Mouse (Mus musculus): ENCODE data around the gene Slc3a1. TPM values are rescaled to one million over a fixed set of nuclear protein-coding genes. Genes with fewer than 3 reads are reported as not detected.
A peak's percentile ranks its signal among the peaks of the same experiment; 100 is the strongest.

The Slc3a1 gene
- total RNA-seq, 2 experiments from 2014 or later, result 0.27 TPM; not detected in 1

GRCm38 (mm10) chr17:85088401-85088800 lies 60.2 kb downstream of the Slc3a1 start:
- DNase-seq (ENCODE audit: low spot score in 2 of 2), result no peak

- no peak for DNase-seq (ENCODE audit: low spot score in 2 of 2)
These were observed 60.8 kb downstream of the Slc3a1 start for GRCm38 (mm10) chr17:85089011-85089410.

DNA sequence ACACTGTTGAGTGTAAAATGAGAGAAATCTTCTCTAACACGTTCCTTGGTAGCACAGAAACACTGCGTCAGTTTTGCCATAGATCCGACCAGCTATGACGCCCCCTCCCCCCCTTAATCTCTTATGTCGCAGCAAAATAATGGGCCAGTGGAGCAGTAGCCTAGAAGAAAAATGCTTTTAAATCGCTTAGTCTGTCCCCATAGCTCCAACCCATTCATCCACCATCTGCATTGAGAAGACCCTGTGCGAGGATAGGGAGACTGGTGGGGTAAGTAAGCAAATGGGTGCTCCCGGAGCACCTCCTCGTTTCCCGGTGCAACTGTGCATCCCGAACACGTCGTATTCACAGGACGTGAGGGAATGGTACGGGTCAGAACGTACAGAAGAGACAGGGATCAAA lies 61.4 kb downstream of the Slc3a1 start:
- DNase-seq (ENCODE audit: low spot score in 2 of 2), result no peak

- DNase-seq (ENCODE audit: low spot score in 2 of 2), result peak; percentile 95 to 97
These were observed 62.2 kb downstream of the Slc3a1 start, which contains the start of the genes Prepl and Camkmt for GRCm38 (mm10) chr17:85090120-85091099. Gene Prepl, minus strand, starts transcription at chr17:85090241. Gene Camkmt, plus strand, starts transcription at chr17:85090552.

GRCm38 (mm10) chr17:85091762-85092161 lies 63.6 kb downstream of the Slc3a1 start:
- DNase-seq (ENCODE audit: low spot score in 2 of 2), result no peak

DNA sequence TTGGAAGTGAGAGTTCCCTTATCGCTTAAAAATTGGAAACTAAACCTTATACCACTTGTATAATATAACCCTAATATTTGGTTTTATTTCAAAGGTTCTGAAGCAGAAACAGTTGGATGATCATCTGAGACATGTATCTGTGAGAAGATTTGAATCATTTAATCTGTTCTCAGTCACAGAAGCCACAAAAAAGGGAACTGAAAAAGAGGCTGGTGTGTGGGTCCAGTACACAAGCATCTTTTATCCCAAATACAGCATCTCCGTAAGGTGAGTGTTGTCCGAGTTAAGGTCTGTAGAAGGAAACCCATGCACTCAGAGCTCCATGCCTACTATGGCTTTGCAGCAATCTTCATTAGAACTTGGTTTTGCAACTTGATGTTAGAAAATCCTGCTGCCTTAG lies 68.2 kb downstream of the Slc3a1 start:
- no peak for DNase-seq (ENCODE audit: low spot score in 2 of 2)

- DNase-seq (ENCODE audit: low spot score in 2 of 2), result no peak
These were observed 70.6 kb downstream of the Slc3a1 start for GRCm38 (mm10) chr17:85098677-85099323.

GRCm38 (mm10) chr17:85100232-85100631 lies 72.1 kb downstream of the Slc3a1 start:
- DNase-seq (ENCODE audit: low spot score in 2 of 2), result no peak

DNA sequence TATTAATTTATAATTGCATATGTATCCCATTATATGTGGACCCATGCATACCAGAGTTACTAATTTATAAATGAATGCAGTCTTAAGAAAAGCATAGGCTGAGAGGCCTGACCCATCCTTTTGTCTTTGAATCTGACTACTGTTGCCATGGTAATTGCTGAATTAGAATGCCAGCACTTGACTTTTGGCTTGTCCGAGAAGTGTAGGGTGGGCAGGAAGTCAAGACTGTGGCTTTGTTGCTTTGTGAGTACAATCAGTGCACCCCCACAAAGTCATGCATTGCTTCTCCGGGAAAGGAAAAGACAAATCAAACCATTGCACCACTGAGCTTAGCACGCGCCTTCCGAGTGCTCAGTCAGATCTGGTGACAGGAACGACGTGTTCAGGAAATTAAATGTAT lies 73.6 kb downstream of the Slc3a1 start:
- no peak for DNase-seq (ENCODE audit: low spot score in 2 of 2)

DNA sequence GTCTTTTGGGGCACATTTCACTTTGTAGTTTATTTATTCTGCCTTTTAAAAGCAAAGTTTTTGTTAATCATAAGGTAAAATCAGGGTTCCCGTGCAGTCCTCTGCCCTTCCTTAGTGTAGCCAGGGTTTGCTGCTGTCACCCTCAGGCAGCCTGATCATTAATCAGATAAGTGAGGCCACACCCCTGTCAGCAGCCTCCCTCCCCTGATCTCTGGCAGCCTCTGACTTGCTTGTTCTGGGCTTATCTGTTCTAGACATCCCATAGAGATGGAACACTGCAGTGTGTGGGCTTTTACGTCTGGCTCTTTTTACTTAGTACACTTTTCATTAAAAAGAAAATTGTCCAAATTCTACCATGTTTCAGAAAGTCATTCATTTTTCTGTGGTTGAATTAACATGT lies 75.1 kb downstream of the Slc3a1 start:
- no peak for DNase-seq (ENCODE audit: low spot score in 2 of 2)

DNA sequence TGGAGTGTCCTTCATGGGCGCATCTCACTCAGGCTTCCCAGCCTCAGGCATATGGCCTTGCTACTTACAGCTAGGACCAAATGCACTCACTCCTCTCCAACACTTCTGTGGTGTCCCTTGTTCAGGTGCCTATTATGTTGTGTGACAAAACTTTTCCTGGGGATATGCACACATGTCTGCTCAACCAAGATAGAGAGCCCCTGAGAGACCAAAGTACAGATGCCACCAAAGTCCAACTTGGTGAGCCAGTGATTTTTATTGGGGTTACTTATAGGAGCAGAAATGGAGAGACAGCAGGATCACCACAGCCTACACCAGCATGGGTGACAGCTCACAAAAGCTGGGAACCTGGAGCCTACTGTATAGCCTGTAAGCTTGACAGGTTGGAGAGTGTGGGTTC lies 82.5 kb downstream of the Slc3a1 start:
- DNase-seq (ENCODE audit: low spot score in 2 of 2), result no peak

DNA sequence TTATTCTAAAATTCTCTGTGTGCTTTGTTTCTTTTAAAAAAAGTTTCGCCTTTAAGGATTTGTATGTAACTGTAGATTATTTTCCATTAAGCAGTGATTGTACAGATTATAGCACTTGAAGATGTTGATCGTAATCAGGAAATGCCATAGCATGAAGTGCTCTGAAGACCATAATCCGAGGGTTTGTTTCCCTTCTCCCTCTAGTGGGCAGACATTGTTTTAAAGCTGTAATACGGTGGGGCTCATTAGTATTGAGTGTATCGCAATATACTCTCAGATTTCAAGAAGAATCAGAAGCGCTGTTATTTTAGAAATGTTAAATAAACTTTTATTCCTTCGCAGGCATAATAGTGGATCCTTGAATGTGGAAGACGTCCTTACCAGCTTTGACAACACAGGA lies 85.3 kb downstream of the Slc3a1 start:
- no peak for DNase-seq (ENCODE audit: low spot score in 2 of 2)

Other genes starting within 250 kb of the Slc3a1 start
- gene Lrpprc, start 237.6 kb upstream of the Slc3a1 start, total RNA-seq (2021), result 10 to 100 TPM; 55.6 to 58.0 TPM
- gene Ppm1b, start 71.6 kb upstream of the Slc3a1 start, total RNA-seq (2021), result 100 to 1,000 TPM; 126 to 127 TPM
- gene Prepl, start 61.9 kb downstream of the Slc3a1 start, total RNA-seq (2021), result 100 to 1,000 TPM; 369 to 376 TPM
- gene Camkmt, start 62.2 kb downstream of the Slc3a1 start, total RNA-seq (2021), result 10 to 100 TPM; 11.5 to 14.7 TPM